Mouse (Mus musculus): ENCODE data around the gene Sucla2. TPM values are rescaled to one million over a fixed set of nuclear protein-coding genes. Genes with fewer than 3 reads are reported as not detected.

Sucla2 gene
- 291 and 342 TPM in 2 replicates for total RNA-seq (2021)
- long read RNA-seq, transcript Sucla2-203 (11 exons, 2,229 nt) = major isoform, 797 of 858 reads
- long read RNA-seq, partial matches to known transcripts = 15 of 858 reads
- long read RNA-seq, other reads (novel, unspliced or antisense) = 44 of 858 reads

DNA sequence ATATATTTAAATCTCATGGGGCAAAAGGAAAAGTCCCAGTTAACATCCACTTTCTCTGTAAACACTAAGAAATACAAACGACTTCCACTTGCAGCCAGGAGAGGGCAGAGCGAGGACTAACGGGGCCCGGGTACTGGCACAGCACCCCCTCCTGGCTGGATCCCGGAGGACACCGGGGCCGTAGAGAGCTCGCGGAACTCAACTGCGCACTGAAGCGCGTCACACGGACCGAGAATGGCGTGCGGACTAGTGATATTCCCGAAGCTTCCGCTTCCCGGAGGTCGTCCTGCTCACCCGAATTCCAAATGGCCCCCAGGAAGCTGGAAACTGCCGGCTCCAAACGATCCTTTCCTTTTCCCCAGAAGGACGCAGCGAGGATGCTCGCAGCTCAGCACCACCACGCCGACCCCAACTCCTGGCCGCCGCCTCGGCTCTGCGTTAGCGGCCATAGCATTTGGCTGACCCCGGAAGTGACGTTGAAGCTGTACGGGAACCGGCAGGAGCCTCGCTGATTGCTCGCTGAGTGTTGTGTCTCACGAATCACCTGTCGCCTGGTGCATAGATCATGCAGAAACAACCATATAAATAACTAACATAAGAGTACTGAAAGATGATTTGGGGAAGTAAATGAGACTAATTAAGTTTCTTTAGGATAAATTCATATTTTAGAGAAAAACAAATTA is at the start of gene Sucla2:
Sucla2 (plus strand) TSS at position 554 of the 683 bp plus-strand sequence.
- peak; percentile 93 for DNase-seq

DNA sequence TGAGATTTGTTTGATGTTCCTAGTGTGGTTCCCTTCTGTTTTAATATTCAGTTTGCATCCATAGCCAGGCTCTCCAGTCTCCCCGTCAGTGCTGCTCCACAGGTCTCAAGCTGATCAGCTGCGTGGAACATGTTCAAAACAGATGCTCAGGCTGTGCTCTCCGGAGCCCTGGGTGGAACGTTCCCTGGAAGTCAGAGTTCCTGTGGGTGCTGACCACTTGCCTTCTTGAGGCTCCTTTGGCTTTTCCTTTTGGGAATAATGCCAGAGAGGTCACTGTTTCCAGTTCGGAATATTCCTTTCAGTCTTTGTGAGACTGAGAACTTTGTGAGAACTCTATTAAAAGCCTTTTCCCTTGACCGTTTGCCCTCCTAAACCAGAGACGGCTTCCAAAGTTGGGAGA is 49.6 kb upstream of the Sucla2 start:
- DNase-seq = no peak

GRCm38 (mm10) chr14:73476361-73476934 is 48.7 kb upstream of the Sucla2 start:
- DNase-seq = no peak

DNA sequence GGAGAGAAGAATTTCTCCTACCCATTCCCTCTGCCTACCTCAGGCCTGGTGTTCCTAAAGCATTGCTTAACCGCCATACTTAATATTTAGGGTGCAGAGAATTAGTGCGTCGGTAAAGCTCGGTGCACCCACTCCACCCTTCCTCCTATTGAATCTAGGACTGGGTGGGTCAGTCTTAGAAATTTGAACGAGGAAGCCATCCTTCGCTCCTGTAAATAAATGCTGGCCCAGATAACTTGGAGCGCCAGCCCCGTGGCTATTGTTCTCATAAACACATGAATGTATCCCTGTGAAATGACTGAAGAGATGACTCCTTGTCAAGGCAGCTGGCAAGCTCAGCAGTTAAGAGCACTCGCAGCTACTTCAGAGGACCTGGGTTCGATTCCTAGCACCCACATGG is 48.0 kb upstream of the Sucla2 start:
- no peak for DNase-seq

GRCm38 (mm10) chr14:73478321-73478720 is 46.8 kb upstream of the Sucla2 start:
- no peak for DNase-seq

GRCm38 (mm10) chr14:73479771-73480170 is 45.3 kb upstream of the Sucla2 start:
- DNase-seq = no peak

DNA sequence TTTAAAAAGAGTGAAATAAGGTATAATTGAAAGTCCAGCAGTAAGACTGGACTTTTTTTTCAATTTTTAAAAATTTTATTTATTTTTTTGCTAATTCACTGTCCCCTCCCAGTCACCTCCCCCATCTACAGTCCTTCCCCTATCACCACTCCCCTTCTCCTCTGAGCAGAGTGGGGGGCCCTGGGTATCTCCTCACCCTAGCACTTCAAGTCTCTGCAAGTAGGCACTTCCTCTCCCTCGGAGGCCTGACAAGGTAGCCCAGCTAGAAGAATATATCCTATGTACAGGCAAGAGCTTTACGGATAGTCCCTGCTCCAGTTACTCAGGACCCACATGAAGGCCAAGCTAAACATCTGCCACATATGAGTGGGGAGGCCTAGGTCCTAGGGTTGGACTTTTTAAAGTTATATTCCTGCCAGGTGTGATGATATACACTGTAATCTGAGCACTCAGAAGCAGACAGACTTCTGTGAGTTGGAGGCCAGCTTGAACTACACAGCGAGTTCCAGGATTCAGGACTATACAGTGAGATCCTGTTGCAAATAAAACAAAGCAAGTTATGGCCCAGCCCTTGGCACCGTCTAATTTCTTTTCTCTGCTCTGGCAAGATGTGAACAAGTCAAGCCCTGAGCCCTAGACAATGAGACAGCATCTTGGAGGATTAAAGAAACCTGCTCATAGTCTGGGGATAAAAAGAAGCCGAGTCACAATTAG is 41.4 kb upstream of the Sucla2 start:
- DNase-seq = no peak

GRCm38 (mm10) chr14:73484366-73485110 is 40.6 kb upstream of the Sucla2 start:
- DNase-seq = no peak

- no peak for DNase-seq
Observed at GRCm38 (mm10) chr14:73486641-73487040, 38.5 kb upstream of the Sucla2 start.

GRCm38 (mm10) chr14:73493356-73493755 is 31.8 kb upstream of the Sucla2 start:
- DNase-seq = no peak

DNA sequence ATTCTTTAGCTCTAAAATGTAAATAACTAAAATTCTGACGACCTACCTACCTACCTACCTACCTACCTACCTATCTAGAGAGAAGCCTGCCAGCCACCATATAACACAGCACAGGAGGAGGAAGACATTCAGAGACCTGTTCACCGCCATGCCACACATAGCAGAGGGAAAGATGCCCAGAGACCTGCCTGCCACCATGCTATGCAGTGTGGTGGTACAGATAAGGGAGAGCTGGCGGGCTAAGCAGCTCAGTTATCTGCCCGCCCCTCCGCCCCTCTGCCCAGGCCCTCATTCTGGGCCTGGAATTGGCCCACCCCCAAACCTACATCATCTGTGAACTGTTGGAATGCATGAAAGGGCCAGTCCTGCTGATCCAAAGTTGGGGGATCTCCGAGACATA is 31.0 kb upstream of the Sucla2 start:
- DNase-seq = no peak

- DNase-seq = no peak
Observed at GRCm38 (mm10) chr14:73495753-73496152, 29.4 kb upstream of the Sucla2 start.

DNA sequence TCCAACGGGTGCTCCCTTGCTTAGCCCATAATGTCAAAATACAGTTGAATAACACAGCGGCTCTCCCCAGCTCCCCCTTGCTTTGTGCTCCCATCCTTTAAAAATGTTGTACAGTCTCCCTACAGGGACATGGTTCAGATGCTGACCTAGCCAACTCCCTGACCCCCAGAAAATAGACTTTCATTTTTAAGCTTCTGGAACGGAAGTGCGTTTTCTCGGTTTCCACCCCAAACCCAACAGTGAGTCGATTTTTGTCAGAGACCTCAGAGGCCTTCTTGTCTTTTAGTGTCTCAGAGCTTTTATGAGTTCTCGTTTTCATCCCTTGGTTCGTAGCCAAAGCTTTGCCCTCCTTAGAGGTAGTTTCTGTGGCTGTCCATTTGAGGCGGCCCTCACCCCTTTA is 23.8 kb upstream of the Sucla2 start:
- no peak for DNase-seq

DNA sequence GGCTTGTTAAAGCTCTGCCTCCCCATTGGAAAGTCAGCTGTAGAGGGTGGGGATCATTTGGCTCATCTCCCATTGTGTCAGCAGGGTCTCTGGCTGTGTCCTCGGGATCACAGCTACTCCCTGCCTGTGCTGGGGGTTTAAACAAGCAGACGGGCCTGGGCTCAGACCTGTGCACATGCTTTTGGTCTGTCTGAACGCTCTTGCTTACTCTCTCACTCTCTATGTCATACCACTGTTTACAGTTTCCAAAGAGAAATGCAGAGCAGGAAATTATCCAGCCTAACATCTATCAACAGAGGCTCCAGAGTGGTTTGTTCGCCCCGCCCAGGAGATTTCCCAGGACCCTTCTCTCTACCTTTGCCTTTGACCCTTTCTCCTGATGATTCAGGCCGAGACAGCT is 23.4 kb upstream of the Sucla2 start:
- DNase-seq = no peak

DNA sequence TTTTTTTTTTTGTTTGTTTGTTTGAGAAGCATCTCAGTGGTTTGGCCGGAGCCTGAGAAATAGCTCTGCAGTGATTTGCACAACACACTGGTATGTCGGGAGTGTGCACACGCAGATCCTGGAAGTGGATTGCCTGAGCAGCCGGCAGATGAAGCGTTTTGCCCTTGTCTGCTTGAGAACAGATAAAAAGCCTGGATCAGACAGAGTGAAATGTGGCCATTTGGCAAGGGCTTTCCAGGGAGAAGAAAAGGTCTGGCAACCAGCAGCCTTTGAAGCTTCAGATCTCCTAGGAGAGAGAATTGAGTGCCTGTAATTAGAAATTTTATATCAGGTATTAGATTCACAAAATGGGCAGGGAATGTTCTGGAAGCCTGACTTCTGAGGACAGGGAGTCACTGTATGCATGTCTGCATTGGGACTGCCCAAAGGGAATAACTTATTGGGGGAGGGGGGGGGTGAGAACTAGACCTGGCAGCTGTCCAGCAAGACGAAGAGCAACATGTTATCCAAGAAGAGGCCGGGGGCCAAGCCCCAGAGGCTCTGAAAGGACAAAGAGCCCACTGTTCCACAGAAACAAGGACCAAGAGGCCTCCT is 22.4 kb upstream of the Sucla2 start:
- peak; percentile 27 for DNase-seq

DNA sequence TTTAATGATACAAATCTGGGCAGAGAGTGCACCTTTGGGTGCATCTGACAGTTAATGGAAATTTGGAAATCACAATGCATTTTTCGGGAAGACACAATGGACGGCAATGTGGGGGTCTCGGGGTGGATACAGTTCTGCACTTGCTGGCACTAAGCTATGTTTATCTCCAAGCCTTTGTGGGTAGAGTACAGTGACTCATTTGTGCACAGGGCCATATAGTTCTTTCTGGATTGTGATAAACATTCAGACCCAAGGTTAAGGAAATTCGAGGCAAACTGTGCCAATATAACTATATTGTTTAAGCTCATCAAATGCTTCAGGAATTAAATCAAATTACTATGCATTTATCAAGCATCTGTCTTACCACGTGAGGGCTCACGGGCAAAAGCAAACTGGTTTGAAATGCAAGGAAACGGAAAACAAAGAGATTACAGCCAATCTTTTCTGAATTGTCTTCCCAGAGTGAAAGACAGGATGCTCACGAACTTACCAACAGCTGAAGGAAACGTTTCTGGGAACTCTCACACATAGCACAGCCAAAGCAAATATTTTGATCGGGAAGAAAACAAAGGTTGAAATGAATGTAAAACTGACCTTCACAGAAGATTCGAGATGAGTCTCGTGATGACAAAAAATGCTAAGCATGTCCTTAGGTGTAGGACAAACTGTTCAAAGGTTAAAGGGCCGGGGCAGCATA is 21.7 kb upstream of the Sucla2 start:
- no peak for DNase-seq

DNA sequence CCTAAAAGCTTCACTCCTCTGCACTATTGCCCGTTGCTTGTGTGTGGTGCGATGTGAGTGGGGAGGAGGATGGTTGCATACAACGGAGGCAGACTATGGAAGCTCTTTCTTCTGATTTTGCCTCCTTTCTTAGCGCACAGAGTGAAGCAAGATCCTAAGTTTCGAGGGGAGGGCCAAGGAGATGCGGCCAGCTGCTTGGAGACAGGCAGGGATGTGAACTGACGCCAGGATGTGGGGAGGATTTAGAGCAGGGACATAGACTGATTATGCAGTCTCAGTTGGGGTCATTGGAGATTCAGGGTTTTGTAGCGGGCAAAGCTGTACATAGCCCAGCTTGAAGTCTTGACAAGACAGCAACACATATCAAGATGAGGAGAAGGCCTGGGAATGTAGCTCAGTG is 18.8 kb upstream of the Sucla2 start:
- DNase-seq = no peak

DNA sequence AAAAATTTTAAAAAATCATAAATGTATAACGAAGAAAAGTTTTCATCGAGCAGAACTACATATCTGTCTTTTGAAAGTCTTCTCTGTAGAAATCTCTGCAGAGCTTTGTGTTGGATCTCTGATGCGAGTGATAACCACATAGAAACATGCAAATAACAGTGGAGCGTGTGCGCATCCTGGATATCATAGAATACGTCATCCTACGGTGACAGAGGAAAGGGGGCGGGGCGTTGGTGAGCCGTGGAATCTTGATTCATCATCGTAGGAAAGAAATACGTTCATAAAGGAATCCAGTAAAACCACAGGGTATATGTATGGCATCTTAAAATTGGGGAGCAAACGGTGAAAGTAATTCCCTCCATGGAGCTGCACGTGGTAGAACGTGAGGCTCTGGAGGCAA is 17.9 kb upstream of the Sucla2 start:
- no peak for DNase-seq

GRCm38 (mm10) chr14:73507702-73508376 is 17.3 kb upstream of the Sucla2 start:
- no peak for DNase-seq

GRCm38 (mm10) chr14:73508630-73509395 is 16.3 kb upstream of the Sucla2 start:
- DNase-seq = no peak
